26 mouse cellular contexts compared by ENCODE assay signal in the genomic region with DNA sequence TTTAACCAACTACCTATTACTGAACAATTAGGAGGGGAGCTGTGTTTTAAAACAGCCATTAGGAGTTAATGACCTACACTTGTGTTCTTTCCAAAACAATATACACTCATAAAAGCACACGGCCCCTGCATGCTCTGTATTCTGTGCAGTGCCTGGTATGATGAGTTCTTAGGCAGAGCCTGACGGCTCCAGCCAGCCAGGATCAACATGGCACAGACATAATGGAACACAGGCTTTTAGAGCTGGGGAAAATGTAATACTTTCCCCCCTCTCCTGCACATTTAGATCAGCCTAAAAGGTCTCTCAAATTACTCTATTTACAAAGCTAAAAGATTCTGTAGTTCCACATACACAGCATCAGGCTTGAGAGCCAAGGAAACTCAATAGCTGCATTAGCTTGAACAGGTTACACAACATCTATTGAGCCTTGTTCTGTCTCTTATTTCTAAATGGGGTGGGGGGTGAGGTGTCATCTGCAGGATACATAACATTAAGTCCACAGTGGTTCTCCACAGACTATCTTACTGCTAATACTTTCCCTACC.
DNase-seq lines count a peak whose midpoint lies in the region; ATAC-seq and TF ChIP-seq lines count a peak whose summit lies in the region.
"Had no signal": no experiment of that assay in that cellular context is flagged by ENCODE, and none has a peak within 500 bp of the region (broad histone marks: within the 10 kb centered on the region; RNA-seq: fewer than 3 reads in every experiment).

No protein-coding gene starts in this region.

- no peak for TF ChIP-seq POLR2A in brain, embryonic 14.5 days (IDR thresholded peaks at IDR 0.05; ENCODE audit: borderline replicate concordance, extremely low read depth, insufficient read depth, insufficient read length, poor library complexity, severe bottlenecking)

- no peaks in the 10 kb centered on the region for H3K9me3 ChIP-seq in forebrain, embryonic 14.5 days (replicated peaks; ENCODE audit: control insufficient read depth, low read length)
- H3K9me3 ChIP-seq in forebrain, embryonic 10.5 days = no peaks in the 10 kb centered on the region
- H3K9me3 ChIP-seq in hindbrain, embryonic 16.5 days (ENCODE audit: control insufficient read depth, low read length) = no peaks in the 10 kb centered on the region
- H3K9me3 ChIP-seq in hindbrain, postnatal 0 days (ENCODE audit: low read length) = no peaks in the 10 kb centered on the region
- H3K9me3 ChIP-seq in neural tube, embryonic 15.5 days (replicated peaks) = no peaks in the 10 kb centered on the region
- H3K9me3 ChIP-seq: embryonic facial prominence, embryonic 13.5 days; forebrain, embryonic 15.5 days; intestine, embryonic 15.5 days had no signal

- H3K27ac ChIP-seq in forebrain, embryonic 14.5 days (ENCODE audit: low read depth, low read length) = no peak overlapping the region
- no peak overlapping the region for H3K27ac ChIP-seq in forebrain, embryonic 10.5 days
- H3K27ac ChIP-seq in hindbrain, embryonic 16.5 days (ENCODE audit: low read depth, low read length) = no peak overlapping the region
- no peak overlapping the region for H3K27ac ChIP-seq in hindbrain, postnatal 0 days
- H3K27ac ChIP-seq in neural tube, embryonic 15.5 days (replicated peaks) = no peak overlapping the region
- H3K27ac ChIP-seq: embryonic facial prominence, embryonic 13.5 days; forebrain, embryonic 15.5 days; gastrocnemius, adult 2 months; hindbrain, embryonic 14.5 days; intestine, embryonic 15.5 days had no signal

- 29% methylated on average over 2 of the region's 2 CpGs for WGBS in forebrain, embryonic 14.5 days
- WGBS in forebrain, embryonic 10.5 days = 80% methylated on average over 2 of the region's 2 CpGs
- WGBS in hindbrain, embryonic 16.5 days = 40% methylated on average over 2 of the region's 2 CpGs
- 53% methylated on average over 2 of the region's 2 CpGs for WGBS in hindbrain, postnatal 0 days
- 24% methylated on average over 2 of the region's 2 CpGs for WGBS in neural tube, embryonic 15.5 days

- H3K36me3 ChIP-seq in forebrain, embryonic 14.5 days (ENCODE audit: control insufficient read depth, insufficient read depth, low read length) = no peaks in the 10 kb centered on the region
- H3K36me3 ChIP-seq in forebrain, embryonic 10.5 days (replicated peaks) = no peaks in the 10 kb centered on the region
- H3K36me3 ChIP-seq in hindbrain, embryonic 16.5 days (ENCODE audit: control insufficient read depth, insufficient read depth, low read length) = no peaks in the 10 kb centered on the region
- no peaks in the 10 kb centered on the region for H3K36me3 ChIP-seq in hindbrain, postnatal 0 days (ENCODE audit: insufficient read depth, low read length)
- H3K36me3 ChIP-seq in neural tube, embryonic 15.5 days = no peaks in the 10 kb centered on the region
- H3K36me3 ChIP-seq: embryonic facial prominence, embryonic 13.5 days; forebrain, embryonic 15.5 days; G1E; intestine, embryonic 15.5 days had no signal

- H3K27me3 ChIP-seq in forebrain, embryonic 14.5 days (replicated peaks; ENCODE audit: control insufficient read depth, insufficient read depth, low read length) = no peaks in the 10 kb centered on the region
- H3K27me3 ChIP-seq in forebrain, embryonic 10.5 days (ENCODE audit: poor library complexity, severe bottlenecking) = no peaks in the 10 kb centered on the region
- no peaks in the 10 kb centered on the region for H3K27me3 ChIP-seq in hindbrain, embryonic 16.5 days (replicated peaks; ENCODE audit: control insufficient read depth, insufficient read depth, low read length)
- no peaks in the 10 kb centered on the region for H3K27me3 ChIP-seq in hindbrain, postnatal 0 days (ENCODE audit: insufficient read depth, low read length)
- H3K27me3 ChIP-seq in neural tube, embryonic 15.5 days (replicated peaks) = no peaks in the 10 kb centered on the region
- H3K27me3 ChIP-seq: CH12.LX; embryonic facial prominence, embryonic 13.5 days; forebrain, embryonic 15.5 days; intestine, embryonic 15.5 days; Patski had no signal

- no peaks in the 10 kb centered on the region for H3K4me1 ChIP-seq in forebrain, embryonic 14.5 days (ENCODE audit: control insufficient read depth, insufficient read depth, low read length)
- no peaks in the 10 kb centered on the region for H3K4me1 ChIP-seq in forebrain, embryonic 10.5 days
- H3K4me1 ChIP-seq in hindbrain, embryonic 16.5 days (ENCODE audit: control insufficient read depth, insufficient read depth, low read depth, low read length) = no peaks in the 10 kb centered on the region
- H3K4me1 ChIP-seq in hindbrain, postnatal 0 days (ENCODE audit: insufficient read depth, low read length) = no peaks in the 10 kb centered on the region
- peaks cover 7% of the 10 kb centered on the region; the same call in 1 of the 2 replicates for H3K4me1 ChIP-seq in neural tube, embryonic 15.5 days
- H3K4me1 ChIP-seq: embryonic facial prominence, embryonic 13.5 days; forebrain, embryonic 15.5 days; intestine, embryonic 15.5 days had no signal

- no peak for ATAC-seq in forebrain, embryonic 14.5 days
- 0 out of 2 replicates have a peak, but pooled peaks have one; percentile 40 for ATAC-seq in hindbrain, embryonic 16.5 days
- no peak for ATAC-seq in hindbrain, postnatal 0 days
- peak; percentile 59; the same call in 1 of the 2 replicates for ATAC-seq in neural tube, embryonic 15.5 days (ENCODE audit: low FRiP score)
- ATAC-seq: forebrain, embryonic 15.5 days; intestine, embryonic 15.5 days; Patski had no signal

- no peak for TF ChIP-seq CTCF in hindbrain, postnatal 0 days (IDR thresholded peaks at IDR 0.05; ENCODE audit: low read depth)
- no peak for TF ChIP-seq CTCF in brain, embryonic 14.5 days (IDR thresholded peaks at IDR 0.05; ENCODE audit: borderline replicate concordance, extremely low read depth, insufficient read depth, insufficient read length)

- H3K4me3 ChIP-seq in forebrain, embryonic 14.5 days (ENCODE audit: low read depth, low read length) = no peak overlapping the region
- no peak overlapping the region for H3K4me3 ChIP-seq in forebrain, embryonic 10.5 days
- H3K4me3 ChIP-seq in hindbrain, embryonic 16.5 days (ENCODE audit: low read length) = no peak overlapping the region
- H3K4me3 ChIP-seq in hindbrain, postnatal 0 days (ENCODE audit: low read length) = no peak overlapping the region
- H3K4me3 ChIP-seq in neural tube, embryonic 15.5 days (replicated peaks) = no peak overlapping the region
- H3K4me3 ChIP-seq: embryonic facial prominence, embryonic 13.5 days; forebrain, embryonic 15.5 days; gastrocnemius, adult 2 months; intestine, embryonic 15.5 days had no signal

- no peak overlapping the region for H3K9ac ChIP-seq in forebrain, embryonic 14.5 days (ENCODE audit: low read length)
- H3K9ac ChIP-seq in hindbrain, embryonic 16.5 days (ENCODE audit: low read depth, low read length) = no peak overlapping the region
- no peak overlapping the region for H3K9ac ChIP-seq in hindbrain, postnatal 0 days (replicated peaks; ENCODE audit: low read length)
- H3K9ac ChIP-seq in neural tube, embryonic 15.5 days (replicated peaks) = no peak overlapping the region
- H3K9ac ChIP-seq: embryonic facial prominence, embryonic 13.5 days; forebrain, embryonic 15.5 days; hindbrain, embryonic 14.5 days; intestine, embryonic 15.5 days had no signal

- no peak overlapping the region for H3K4me2 ChIP-seq in forebrain, embryonic 14.5 days (ENCODE audit: low read length)
- no peak overlapping the region for H3K4me2 ChIP-seq in hindbrain, embryonic 16.5 days (ENCODE audit: low read length)
- no peak overlapping the region for H3K4me2 ChIP-seq in hindbrain, postnatal 0 days (ENCODE audit: low read depth, low read length)
- no peak overlapping the region for H3K4me2 ChIP-seq in neural tube, embryonic 15.5 days
- H3K4me2 ChIP-seq: embryonic facial prominence, embryonic 13.5 days; forebrain, embryonic 15.5 days; heart, embryonic 11.5 days; hindbrain, embryonic 14.5 days; intestine, embryonic 15.5 days had no signal

- DNase-seq in forebrain, embryonic 14.5 days (ENCODE audit: low spot score) = peak; percentile 33
- DNase-seq in forebrain, embryonic 10.5 days (ENCODE audit: extremely low spot score, low spot score) = no peak
- DNase-seq in hindbrain, postnatal 0 days (ENCODE audit: low spot score) = no peak
- DNase-seq in brain, embryonic 14.5 days (ENCODE audit: low read depth) = peak; percentile 58
- no peak for DNase-seq in thymus, postnatal 4 days
- DNase-seq: adrenal gland, postnatal 10 days; adrenal gland, postnatal 36 days; B cell, adult 2 months; cerebellum, adult 11 months; cerebellum, adult 8-10 months; cerebellum, postnatal 10 days; cerebellum, postnatal 36 days; gastrocnemius, adult 2 months; gastrocnemius, postnatal 14 days; heart, adult 11 months; kidney, adult 11 months had no signal

Comparison
In these comparisons a context has a peak if more than half of its experiments do, and no peak if none do; other contexts are left out.
1. ATAC-seq: peak in hindbrain, embryonic 16.5 days (single experiment) and neural tube, embryonic 15.5 days (single experiment); none in forebrain, embryonic 14.5 days (single experiment) and hindbrain, postnatal 0 days (single experiment).
2. DNase-seq: peak in forebrain, embryonic 14.5 days (single experiment) and brain, embryonic 14.5 days (single experiment); none in forebrain, embryonic 10.5 days (single experiment), hindbrain, postnatal 0 days (single experiment) and thymus, postnatal 4 days (single experiment).